Mouse (Mus musculus): ENCODE results near the gene Gapt.

GRCm38 (mm10) chr13:110346707-110347106 lies 10.3 kb downstream of the Gapt start:
- TF ChIP-seq POLR2A (IDR thresholded peaks at IDR 0.05; ENCODE audit: low read depth, low read length) = no peak
- TF ChIP-seq CTCF (IDR thresholded peaks at IDR 0.05; ENCODE audit: extremely low read depth, insufficient read length, insufficient replicate concordance, low read depth, low read length) = no peak
